In the genomic region with DNA sequence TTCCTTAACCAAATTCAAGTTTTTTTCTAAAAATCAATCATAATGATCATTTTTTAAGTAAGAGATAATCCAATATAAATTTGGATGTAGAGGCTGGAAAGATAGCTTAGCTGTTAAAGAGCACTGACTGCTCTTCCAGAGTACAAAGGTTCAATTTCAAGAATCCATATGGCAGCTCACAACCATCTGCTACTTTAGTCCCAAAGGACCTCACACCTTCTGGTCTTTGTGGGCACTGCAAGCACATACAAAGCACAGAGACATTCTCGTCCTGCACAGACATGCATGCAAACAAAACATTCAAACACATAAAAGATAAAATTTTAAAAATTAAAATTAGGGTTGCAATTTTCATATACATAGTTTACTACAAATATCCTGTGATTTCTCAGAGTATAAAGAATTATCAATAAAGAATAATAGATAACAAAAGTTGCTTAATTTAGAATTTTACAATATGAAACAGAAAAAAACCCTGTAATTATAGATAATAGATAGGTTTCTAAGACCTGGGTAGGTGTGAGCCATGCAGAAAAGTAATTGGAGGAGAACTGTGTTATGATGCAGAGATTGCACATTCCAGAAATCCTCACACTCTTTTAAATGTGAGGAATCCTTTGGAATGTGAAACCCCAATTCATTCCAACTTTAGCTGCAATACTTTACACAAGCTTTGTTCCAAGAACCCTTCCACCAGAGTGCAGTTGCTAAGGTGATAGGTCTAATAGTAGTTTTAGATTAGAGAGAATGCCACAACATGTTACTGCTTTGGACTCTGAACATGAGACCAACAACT, we compare ENCODE assay signal across 17 mouse cellular contexts.
DNase-seq lines count a peak whose midpoint lies in the region; ATAC-seq and TF ChIP-seq lines count a peak whose summit lies in the region.
"Had no signal": no experiment of that assay in that cellular context is flagged by ENCODE, and none has a peak within 500 bp of the region (broad histone marks: within the 10 kb centered on the region; RNA-seq: fewer than 3 reads in every experiment).

No protein-coding gene starts in this region.

- no peak overlapping the region for H3K4me2 ChIP-seq in hindbrain, embryonic 11.5 days (replicated peaks; ENCODE audit: low read depth, low read length)
- H3K4me2 ChIP-seq in intestine, embryonic 15.5 days (replicated peaks), result no peak overlapping the region
- H3K4me2 ChIP-seq: kidney, embryonic 15.5 days; limb, embryonic 13.5 days; liver, embryonic 15.5 days had no signal

- TF ChIP-seq CTCF in brain, embryonic 14.5 days (IDR thresholded peaks at IDR 0.05; ENCODE audit: borderline replicate concordance, extremely low read depth, insufficient read depth, insufficient read length), result no peak

- no peaks in the 10 kb centered on the region for H3K36me3 ChIP-seq in hindbrain, embryonic 11.5 days (ENCODE audit: control insufficient read depth, insufficient read depth, low read length)
- H3K36me3 ChIP-seq in intestine, embryonic 15.5 days, result no peaks in the 10 kb centered on the region
- H3K36me3 ChIP-seq: G1E; kidney, embryonic 15.5 days; limb, embryonic 13.5 days; liver, embryonic 15.5 days had no signal

- H3K9me3 ChIP-seq in hindbrain, embryonic 11.5 days (ENCODE audit: control insufficient read depth, low read length), result no peaks in the 10 kb centered on the region
- H3K9me3 ChIP-seq in intestine, embryonic 15.5 days, result no peaks in the 10 kb centered on the region
- H3K9me3 ChIP-seq: G1E; kidney, embryonic 15.5 days; limb, embryonic 13.5 days had no signal

- no peaks in the 10 kb centered on the region for H3K4me1 ChIP-seq in hindbrain, embryonic 11.5 days (replicated peaks; ENCODE audit: control insufficient read depth, insufficient read depth, low read length)
- H3K4me1 ChIP-seq in intestine, embryonic 15.5 days (replicated peaks), result no peaks in the 10 kb centered on the region
- H3K4me1 ChIP-seq: kidney, embryonic 15.5 days; limb, embryonic 13.5 days; liver, embryonic 15.5 days had no signal

- no peak for TF ChIP-seq POLR2A in brain, embryonic 14.5 days (IDR thresholded peaks at IDR 0.05; ENCODE audit: borderline replicate concordance, extremely low read depth, insufficient read depth, insufficient read length, poor library complexity, severe bottlenecking)

- 55% methylated on average over 1 of the region's 1 CpGs for WGBS in hindbrain, embryonic 11.5 days
- whole genome bisulfite sequencing in intestine, embryonic 15.5 days, result 70% methylated on average over 1 of the region's 1 CpGs

- H3K27ac ChIP-seq in hindbrain, embryonic 11.5 days (ENCODE audit: low read depth, low read length), result no peak overlapping the region
- H3K27ac ChIP-seq in intestine, embryonic 15.5 days, result no peak overlapping the region
- H3K27ac ChIP-seq: kidney, embryonic 15.5 days; limb, embryonic 13.5 days; liver, embryonic 15.5 days had no signal

- peak; percentile 67 to 75 for DNase-seq in cerebellum, postnatal 10 days
- no peak for DNase-seq in cerebellum, adult 11 months
- peak; percentile 10 for DNase-seq in layer of hippocampus, adult 9-11 months
- DNase-seq in layer of hippocampus, adult 8-10 months (ENCODE audit: low spot score in 2 of 2), result no peak
- DNase-seq in brain, embryonic 14.5 days (ENCODE audit: low read depth), result peak; percentile 85
- peak; percentile 30 for DNase-seq in hindbrain, embryonic 11.5 days (ENCODE audit: low spot score)
- no peak for DNase-seq in right cerebral cortex, postnatal 36 days (ENCODE audit: low spot score in 2 of 2)
- DNase-seq: gastrocnemius, postnatal 25 days; thymus, adult 18-20 months had no signal

- peak; percentile 74; the same call in 1 of the 2 replicates for ATAC-seq in hindbrain, embryonic 11.5 days (ENCODE audit: low FRiP score)
- no peak for ATAC-seq in intestine, embryonic 15.5 days
- ATAC-seq: CD4-positive, CD25-positive, alpha-beta regulatory T cell, adult 4 months; lung, postnatal 0 days had no signal

- no peak overlapping the region for H3K9ac ChIP-seq in hindbrain, embryonic 11.5 days (ENCODE audit: low read depth, low read length)
- no peak overlapping the region for H3K9ac ChIP-seq in intestine, embryonic 15.5 days
- H3K9ac ChIP-seq: kidney, embryonic 15.5 days; limb, embryonic 13.5 days; liver, embryonic 15.5 days had no signal

- no peaks in the 10 kb centered on the region for H3K27me3 ChIP-seq in hindbrain, embryonic 11.5 days (ENCODE audit: control insufficient read depth, insufficient read depth, low read length)
- no peaks in the 10 kb centered on the region for H3K27me3 ChIP-seq in intestine, embryonic 15.5 days (replicated peaks)
- H3K27me3 ChIP-seq: kidney, embryonic 15.5 days; limb, embryonic 13.5 days; liver, embryonic 15.5 days had no signal

- no peak overlapping the region for H3K4me3 ChIP-seq in hindbrain, embryonic 11.5 days (ENCODE audit: low read depth, low read length)
- no peak overlapping the region for H3K4me3 ChIP-seq in intestine, embryonic 15.5 days (replicated peaks)
- H3K4me3 ChIP-seq: kidney, embryonic 15.5 days; limb, embryonic 13.5 days; liver, embryonic 15.5 days; myocyte had no signal

Comparison
In these comparisons a context has a peak if more than half of its experiments do, and no peak if none do; other contexts are left out.
1. DNase-seq: peak in cerebellum, postnatal 10 days (2 of 2), layer of hippocampus, adult 9-11 months (single experiment), brain, embryonic 14.5 days (single experiment) and hindbrain, embryonic 11.5 days (single experiment); none in cerebellum, adult 11 months (single experiment), layer of hippocampus, adult 8-10 months (0 of 2) and right cerebral cortex, postnatal 36 days (0 of 2).